Mouse (Mus musculus): ENCODE results near the gene Ift57.

Gene Ift57

DNA sequence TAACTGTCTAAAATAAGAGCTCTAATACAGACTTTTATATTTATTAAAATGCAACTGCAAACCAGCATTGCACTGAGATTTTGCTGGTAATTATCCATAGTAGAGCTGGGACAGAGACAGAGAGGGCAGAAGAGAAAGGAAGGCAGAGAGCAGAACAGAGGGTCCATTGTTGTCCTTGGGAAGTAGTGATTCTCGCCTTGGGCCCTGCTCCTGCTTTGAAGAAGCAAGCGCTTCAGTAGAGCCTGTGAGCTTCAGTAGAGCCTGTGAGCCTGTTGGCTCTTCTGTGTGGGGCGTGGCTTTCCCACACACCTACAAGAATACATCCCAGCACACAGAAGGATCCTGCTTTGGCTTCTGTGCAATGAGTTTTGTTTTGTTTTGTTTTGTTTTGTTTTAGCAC, 54.3 kb downstream of the Ift57 start:
- no peak for DNase-seq (ENCODE audit: extremely low spot score, low spot score)

- DNase-seq (ENCODE audit: extremely low spot score, low spot score), result no peak
These were observed 61.6 kb downstream of the Ift57 start for GRCm38 (mm10) chr16:49760517-49761203.

GRCm38 (mm10) chr16:49761981-49762380, 62.9 kb downstream of the Ift57 start:
- no peak for DNase-seq (ENCODE audit: extremely low spot score, low spot score)

DNA sequence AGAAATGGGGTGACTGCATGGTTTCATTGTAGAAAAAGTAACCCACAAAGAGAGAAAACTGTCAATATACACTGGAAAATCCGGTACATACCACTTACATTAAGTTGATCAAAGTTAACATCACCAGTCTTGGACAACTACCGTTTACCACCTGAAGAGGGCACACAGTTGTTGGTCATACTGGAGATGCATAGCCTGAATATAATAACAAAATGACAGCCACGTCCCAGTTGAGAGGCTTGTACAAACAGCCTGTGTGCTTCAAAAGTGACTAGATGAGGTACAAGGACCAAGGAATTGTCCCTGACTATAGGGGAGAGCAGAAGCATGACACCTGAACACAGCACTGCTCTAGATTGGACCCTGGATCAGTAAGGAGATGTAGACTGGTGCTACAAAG, 67.3 kb downstream of the Ift57 start:
- DNase-seq (ENCODE audit: extremely low spot score, low spot score), result no peak

DNA sequence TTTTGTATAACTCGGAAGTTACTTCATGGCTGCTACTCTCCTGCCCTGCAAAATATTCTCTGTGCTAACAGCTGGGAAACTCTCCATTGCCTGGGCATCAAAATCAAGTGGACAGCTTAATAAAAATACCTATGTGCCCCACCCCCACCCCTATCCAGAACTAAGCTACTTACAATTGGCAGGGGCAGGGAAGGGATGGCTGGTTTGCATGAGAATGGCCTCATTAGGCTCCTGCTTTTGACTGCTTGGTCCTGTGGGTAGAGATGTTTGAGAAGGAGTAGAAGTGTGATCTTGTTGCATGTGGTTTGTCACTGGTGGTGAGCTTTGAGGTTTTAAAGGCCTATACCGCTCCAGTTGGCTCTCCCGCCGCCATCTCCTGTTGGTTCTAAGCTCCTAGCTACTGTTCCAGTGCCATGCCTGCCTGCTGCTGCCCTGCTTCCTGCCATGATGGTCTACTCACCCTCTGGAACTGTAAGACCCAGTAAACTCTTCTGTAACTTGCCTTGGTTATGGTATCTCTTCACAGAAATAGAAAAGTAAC, 69.5 kb downstream of the Ift57 start:
- no peak for DNase-seq (ENCODE audit: extremely low spot score, low spot score)

- DNase-seq (ENCODE audit: extremely low spot score, low spot score), result no peak
These were observed 70.8 kb downstream of the Ift57 start for GRCm38 (mm10) chr16:49769831-49770261.

GRCm38 (mm10) chr16:49770320-49771189, 71.5 kb downstream of the Ift57 start:
- DNase-seq (ENCODE audit: extremely low spot score, low spot score), result no peak

DNA sequence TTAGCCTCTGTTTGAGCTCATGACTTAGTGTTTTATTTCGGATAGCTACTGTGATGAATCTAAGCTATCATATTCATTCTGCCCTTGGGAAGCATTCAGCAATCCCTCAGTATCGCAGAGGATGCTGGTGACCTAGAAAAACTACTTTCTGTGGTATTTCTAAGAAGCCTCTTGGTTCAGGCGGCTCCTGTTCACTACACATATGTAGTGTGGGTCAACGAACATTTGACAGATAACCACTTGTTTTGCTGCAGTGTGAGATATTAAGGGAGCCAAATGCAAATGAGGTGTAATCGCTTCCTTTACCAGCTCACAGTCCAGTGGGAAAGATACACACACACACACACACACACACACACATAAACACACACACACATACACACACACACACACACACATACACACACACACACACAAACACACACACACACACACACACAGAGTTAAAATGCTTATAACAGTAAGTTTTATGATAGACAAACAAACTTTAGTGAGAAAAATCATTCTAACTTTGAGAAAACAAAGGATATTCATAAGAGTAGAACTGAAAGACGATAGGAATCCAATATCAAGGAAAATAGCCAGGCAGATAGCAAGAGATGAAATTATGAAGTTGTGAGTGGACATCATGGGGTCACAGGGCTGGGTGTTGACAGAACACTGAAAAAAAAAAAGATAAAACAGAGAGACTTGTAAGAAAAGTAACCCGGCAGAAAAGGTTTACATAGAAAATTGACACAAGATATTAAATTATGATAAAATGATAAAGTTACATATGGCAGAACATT, 72.8 kb downstream of the Ift57 start:
- no peak for DNase-seq (ENCODE audit: extremely low spot score, low spot score)

DNA sequence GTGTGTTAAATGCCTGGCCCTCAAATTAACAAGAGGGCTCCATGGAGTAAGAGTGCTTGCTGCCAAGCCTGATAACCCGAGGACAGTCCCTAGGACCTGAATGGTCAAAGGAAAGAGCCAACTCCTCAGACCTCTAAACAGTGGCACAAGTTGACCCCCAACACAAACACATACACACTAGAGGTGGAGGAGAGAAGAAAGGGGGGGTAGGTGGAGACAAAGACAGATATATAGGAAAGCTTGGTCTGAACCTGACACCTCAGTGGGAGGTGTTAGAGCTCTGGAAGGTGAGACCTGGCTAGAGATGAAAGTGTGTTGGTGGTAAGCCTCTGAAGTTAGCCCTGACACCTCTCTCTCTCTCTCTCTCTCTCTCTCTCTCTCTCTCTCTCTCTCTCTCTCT, 73.5 kb downstream of the Ift57 start:
- DNase-seq (ENCODE audit: extremely low spot score, low spot score), result no peak

DNA sequence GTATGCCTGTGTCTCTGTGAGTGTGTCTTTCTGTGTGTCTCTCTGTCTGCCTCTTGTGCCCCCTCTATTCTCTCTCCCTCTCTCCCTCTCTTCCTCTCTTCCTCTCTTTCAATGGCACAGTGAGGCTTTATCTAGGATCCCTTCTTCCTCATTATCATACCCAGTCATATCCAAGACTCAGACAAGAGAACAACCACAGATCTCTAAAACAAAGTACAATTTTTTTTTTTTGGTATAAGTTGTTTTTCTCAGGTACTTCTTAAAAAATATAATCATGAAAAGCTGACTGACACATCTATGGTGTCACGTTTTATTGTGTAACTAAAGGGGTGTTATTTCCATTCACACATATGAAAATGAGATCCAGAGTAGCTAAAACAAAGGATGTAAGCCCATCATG, 74.0 kb downstream of the Ift57 start:
- no peak for DNase-seq (ENCODE audit: extremely low spot score, low spot score)

- DNase-seq (ENCODE audit: extremely low spot score, low spot score), result no peak
These were observed 75.3 kb downstream of the Ift57 start for GRCm38 (mm10) chr16:49774059-49775001.

DNA sequence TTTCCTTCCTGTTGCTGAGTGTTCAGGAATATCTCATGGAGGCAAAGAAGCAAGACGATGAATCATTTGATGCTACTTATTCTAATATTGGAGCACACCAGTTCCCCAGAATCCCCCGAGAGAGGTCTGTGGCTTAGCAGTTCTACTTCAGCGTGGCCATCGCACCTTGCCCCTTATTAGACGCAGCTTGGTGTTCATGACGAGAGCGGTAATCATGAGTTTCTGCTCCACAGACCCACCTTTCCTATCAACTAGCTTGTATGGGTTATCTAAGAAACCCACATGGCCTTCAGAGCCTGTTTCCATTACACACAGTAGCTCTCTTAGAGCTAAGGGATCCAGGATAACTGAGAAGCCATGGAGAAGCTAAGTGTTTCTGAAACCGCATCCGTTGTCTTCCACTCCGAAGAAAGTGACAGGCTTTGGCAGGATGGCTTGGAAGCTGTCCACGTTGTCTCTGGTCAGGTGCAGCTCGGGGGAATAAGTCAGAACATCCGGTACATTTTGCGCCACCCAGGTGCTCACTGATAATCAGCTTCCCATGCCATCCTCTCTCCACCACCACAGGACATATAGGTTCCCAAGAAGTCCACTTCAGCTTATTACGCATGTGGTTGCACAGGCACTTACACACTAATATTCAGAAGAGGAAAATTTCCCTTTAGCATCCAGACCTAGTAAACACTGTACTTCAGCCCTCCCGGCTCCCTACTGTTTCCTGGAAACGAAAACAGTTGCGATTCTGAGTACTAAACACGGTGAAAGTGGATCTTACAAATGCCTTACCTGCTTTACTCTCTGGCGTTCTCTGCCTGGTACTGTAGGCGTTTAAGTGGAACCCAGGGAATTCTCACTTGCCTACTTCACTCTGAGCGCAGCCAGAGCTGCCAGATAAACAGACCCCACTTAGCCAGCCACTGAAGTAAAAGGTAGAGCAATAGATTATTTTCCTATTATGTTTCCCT, 76.3 kb downstream of the Ift57 start:
- DNase-seq (ENCODE audit: extremely low spot score, low spot score), result no peak

DNA sequence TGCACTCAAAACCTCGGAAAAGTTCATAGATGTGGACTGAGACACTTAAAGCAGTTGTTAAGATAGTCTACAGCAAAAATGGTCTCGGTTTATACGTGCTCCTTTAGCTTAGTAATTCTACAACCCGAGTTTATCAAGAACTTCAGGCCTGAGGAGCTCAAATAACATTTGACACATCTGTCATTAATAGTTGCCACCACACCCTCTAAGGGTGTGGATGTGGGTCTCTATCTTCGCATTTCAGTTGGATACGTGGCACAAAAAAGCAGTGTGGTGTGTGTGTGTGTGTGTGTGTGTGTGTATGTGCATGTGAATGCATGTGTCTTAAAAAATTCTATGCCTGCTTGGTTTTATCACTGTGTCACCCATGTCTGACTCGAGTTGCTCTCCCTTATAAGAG, 77.9 kb downstream of the Ift57 start:
- no peak for DNase-seq (ENCODE audit: extremely low spot score, low spot score)

DNA sequence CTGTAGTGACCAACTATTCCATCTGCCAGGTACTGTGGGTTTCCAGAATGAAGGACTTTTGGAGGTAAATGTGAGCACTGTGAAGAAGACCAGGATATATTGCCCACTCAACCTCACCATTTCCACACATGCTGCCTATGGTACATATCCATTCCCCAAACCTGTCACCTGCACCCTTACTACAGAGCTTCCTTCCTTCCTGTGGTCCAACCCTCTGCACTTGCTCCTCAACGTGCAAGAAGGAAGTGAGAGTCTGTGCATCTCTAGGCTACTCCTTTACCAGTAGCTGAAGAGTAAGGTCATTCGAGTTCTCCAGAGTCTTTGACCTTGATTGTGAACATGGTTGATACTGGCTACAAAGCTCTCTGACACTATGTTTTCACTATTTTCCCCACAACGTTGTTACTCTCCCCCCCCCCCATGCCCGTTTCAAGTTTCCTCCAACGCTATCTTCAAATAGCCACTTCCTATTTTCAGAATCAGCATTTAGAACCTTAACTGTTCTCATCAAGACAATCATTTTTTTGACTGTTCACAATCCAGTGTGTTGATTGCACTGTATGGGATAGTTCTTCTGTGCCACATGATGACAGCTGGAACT, 82.6 kb downstream of the Ift57 start:
- no peak for DNase-seq (ENCODE audit: extremely low spot score, low spot score)

DNA sequence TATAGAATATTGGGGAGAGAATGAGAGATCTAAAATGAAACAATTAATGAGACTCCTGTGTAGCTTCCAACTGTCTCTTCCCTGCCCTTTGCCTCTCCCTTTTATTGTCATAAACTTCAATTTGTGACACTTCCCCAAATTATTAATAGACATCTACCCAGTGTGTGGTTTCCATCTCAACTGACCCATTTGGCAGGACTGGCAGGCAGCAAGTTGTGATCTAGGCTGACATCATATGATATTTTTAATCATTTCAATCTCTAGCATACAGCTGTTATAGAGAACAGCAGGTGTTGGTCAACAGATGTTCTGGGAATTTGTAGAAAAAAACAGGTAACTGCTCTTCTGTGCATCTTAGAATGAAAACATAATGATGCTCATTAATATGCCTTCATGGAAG, 84.3 kb downstream of the Ift57 start:
- no peak for DNase-seq (ENCODE audit: extremely low spot score, low spot score)

DNA sequence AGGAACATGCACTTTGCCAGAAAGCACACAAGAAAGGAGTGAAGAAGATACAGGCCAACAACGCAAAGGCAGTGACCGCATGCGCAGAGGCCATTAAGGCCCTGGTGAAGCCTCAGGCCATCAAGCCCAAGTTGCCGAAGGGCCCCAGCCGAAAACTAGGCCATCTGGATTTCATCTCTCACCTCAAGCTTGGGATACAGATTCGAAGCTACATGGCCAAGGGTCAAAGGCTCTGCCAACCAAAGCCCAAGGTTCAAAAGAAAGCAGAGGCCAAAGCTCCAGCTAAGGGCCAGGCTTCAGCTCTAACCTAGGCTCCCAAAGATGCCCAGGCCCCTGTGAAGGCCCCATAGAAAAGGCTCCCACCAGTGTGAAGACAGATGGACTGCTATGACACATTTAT, 87.1 kb downstream of the Ift57 start:
- no peak for DNase-seq (ENCODE audit: extremely low spot score, low spot score)

DNA sequence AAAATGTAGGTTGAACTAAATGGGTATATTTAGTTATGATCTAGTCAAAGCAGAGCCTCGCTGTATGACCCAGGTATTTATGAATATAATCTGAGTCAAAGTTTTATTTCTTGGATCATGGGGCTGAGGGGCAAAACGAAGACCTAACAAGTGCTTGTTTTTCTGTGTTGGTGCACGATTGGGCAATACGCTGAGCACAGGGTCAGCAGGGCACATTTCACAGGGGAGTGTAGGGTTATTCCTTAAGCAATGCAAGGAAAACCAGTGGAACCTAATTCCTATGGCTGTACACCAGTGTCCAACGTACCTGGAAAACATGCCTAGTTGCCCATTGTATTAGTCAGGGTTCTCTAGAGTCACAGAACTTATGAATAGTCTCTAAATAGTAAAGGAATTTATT, 88.7 kb downstream of the Ift57 start:
- no peak for DNase-seq (ENCODE audit: extremely low spot score, low spot score)

- DNase-seq (ENCODE audit: extremely low spot score, low spot score), result no peak
These were observed 91.8 kb downstream of the Ift57 start for GRCm38 (mm10) chr16:49790575-49791465.
